Mouse (Mus musculus) 3T3-L1 (cell line): ENCODE measurements around the gene Tmem130.
A peak's percentile ranks its signal among the peaks of the same experiment; 100 is the strongest.

Experiments
- DNase-seq: peaks from one replicate; pipeline ENCODE4 v3.0.0-alpha.2; 2015; ENCODE audit warnings: low read depth, low spot score

The Tmem130 gene

DNA sequence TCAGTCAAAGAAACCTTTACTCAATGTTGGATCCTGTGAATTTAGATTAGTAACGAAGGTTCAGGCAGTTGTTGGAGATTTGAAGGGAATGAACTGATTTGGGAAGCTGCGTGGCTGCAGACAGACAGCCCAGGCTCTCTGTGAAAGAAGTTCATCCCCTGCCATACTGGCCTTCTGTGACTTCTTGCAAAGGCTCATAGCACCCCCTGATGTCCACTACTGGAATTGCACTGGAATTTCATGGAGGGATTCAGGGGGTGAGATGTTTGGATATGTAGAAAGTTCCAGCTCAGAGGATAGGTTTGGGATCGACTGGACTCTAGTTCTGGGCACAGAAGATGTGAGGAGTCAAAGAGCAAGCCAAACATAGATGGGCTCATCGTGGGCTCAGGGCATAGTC, 27.7 kb downstream of the Tmem130 start:
- peak; percentile 78 for DNase-seq

DNA sequence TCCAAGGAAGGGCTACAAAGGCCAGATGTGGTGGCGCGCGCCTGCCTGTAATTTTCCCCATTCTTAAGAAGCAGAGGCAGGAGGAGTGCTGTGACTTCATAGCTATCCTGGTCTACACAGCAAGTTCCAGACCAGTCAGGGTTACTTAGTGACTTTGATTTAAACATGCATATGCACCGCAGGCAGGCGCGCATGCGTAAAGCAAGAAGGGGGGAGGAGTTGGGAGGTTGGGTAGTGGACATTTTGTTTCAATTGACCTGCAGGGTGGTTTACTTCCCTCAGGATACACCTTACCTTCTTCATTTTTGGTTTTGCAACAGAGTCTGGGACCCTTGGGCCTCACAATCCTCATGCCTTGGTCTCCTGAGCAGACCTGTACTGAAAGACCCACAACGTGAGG, 32.4 kb downstream of the Tmem130 start:
- DNase-seq = no peak

DNA sequence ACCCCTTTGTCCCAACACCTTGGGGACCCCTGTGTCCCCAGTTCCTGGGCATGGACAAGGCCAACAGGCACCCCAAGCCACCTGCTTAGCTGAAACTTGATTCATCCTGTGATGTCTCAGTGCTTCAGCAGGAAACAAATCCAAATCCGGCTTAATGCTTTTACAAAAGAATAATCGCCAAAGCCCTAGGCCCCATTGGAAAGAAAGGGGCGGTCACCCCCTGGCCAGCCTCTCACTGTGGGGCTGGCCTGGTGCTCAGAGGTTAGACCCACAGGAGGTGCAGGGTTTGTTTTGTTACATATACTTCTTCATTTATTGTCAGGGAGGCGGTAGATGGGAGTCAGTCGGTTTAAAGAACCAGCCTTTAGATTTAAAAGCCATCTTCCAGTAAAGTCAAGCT, 33.4 kb downstream of the Tmem130 start:
- no peak for DNase-seq

DNA sequence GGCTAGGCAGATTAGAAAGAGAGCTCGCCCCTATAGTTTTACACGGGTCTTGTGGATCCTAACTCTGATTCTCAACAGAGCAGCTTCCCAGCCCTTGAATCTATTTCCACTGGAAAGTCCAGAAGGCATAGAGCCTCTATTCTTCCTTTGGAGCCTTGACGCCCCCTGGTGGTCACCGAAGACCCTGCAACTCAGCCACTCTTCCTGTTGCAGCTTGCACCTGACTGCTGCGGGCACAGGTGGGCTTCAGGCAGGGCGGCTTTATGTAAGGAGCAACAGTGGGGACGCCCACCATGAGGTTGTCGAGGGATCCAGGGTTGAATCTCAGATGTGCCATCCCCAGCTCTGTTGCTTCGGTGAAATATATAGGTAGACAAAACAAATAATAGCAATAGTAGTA, 34.5 kb downstream of the Tmem130 start:
- peak; percentile 70 for DNase-seq

DNA sequence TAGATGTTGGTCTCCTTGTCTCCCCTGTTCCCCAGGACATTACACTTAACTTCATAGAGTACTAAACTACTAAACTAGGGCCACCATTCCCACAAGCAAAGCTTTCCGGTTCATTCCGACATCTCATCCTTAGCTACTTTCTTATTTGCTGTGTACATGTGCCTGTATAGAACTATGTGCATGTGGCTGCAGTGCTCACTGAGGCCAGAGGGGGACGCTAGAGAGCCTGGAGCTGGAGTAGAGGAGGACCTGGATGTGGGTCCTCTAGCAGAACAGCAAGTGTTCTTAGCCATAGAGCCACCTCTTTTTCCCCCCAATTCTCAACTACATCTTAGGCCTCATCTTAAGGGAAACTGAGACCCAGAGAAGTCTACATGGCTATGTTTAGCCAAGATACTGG, 36.1 kb downstream of the Tmem130 start:
- DNase-seq = no peak

DNA sequence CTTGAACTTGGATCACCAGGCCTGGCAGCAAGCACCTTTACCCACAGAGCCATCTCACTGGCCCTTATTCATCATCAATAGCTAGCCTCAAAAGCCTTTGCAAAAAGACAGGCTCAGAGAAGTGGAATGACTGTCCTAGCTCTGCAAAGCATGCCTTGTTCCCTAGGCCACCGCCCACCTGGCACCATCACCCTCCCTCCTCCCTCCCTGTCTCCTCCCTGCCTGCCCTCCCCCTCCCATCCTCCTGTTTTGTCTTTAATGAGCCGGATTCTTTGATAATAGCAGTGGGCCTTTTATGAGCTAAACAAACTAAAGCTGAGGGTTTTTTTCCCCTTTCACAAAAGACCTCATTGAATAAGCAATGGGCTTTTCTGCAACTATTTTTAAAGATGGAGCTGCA, 36.7 kb downstream of the Tmem130 start:
- DNase-seq = no peak

DNA sequence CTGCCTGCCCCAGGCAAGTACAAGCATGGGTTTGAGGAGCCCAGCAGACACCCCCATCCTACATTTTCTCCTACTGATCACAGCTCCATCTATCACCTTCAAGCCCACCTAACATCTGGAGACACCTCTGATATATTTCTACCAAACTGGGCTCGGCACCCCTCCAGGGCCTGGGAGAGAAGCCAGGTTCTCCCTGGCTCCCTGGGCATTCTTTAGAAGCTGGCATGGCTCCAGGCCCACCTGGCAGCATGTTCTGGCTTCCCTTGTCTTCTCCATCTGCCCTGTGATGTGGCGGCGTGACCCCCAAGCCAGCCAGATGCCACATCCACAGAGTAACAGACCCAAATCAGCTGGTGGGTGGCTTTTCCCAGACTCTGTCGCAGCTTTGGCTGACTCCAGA, 41.3 kb downstream of the Tmem130 start:
- DNase-seq = no peak

DNA sequence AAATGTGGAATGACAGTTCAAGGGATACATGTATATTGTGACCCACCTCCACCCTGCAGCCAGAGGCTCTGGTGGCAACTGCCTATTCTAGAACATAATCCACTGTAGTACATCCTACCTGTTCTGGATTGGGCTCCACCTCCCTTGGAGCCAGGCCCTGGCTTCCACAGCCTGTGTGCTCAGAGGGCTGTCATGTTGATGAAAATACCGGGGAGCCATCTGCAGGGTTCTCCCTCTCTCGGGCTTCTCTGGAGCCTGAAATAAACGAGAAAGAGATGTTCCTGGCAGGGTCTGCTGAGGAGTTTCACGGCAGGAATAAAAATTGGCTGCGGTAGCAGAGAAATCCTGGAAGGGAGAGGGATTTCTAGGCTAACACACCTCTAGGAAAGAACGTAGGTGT, 41.8 kb downstream of the Tmem130 start:
- DNase-seq = no peak

DNA sequence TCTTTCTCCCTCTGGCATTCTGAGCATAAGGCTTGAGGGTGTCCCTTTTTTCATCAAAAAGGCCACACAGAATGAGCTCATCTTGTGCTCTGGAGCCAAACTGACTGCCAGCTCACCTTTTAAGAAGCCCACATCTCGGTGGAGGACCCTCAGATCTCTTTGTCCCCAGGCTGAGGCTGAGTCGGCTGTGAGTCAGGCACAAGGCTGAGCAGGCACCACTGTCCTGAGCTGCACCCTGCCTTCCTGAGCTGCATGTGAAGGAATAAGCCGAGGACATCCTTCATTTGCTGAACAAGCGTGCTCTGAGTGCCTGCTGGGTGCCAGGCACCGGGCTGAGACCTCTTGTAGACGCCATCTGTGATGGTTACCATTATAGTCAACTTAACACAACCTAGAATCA, 44.4 kb downstream of the Tmem130 start:
- no peak for DNase-seq

DNA sequence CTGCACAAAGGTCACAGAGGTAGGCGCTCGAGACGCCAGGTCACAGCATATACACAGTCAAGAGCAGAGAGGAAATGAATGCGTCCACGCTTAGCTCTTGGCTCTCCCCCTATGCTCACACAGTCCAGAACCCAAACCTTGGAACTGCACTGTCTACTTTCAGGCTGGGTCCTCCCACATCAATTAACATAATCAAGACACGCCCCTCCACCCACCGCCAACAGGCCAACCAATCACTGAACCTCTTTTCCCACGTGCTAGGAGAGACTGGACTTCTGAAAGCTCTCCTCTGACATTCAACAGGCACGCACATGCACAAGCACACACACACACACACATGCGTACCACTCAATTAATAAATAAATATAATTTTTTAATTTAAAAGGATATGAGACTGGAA, 48.2 kb downstream of the Tmem130 start:
- no peak for DNase-seq

DNA sequence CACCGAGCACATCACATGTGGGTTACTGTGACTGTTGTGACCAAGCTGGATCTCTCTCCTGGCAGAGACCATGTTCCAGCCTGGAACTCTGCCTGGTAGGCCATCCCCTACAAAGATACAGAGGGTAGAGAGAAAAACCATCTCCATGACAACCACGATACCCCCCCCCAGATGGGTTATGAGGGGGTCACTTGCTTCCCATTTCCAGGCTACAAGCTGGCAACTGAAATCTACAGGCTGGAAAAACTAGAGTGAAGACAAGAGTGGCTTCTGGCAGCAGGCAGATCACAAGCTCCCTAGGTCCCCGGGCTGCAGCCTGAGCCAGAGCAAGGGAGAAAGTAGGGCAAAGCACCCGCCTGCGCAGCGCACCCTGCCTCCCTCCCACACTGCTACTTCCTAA, 54.0 kb downstream of the Tmem130 start:
- DNase-seq = no peak

DNA sequence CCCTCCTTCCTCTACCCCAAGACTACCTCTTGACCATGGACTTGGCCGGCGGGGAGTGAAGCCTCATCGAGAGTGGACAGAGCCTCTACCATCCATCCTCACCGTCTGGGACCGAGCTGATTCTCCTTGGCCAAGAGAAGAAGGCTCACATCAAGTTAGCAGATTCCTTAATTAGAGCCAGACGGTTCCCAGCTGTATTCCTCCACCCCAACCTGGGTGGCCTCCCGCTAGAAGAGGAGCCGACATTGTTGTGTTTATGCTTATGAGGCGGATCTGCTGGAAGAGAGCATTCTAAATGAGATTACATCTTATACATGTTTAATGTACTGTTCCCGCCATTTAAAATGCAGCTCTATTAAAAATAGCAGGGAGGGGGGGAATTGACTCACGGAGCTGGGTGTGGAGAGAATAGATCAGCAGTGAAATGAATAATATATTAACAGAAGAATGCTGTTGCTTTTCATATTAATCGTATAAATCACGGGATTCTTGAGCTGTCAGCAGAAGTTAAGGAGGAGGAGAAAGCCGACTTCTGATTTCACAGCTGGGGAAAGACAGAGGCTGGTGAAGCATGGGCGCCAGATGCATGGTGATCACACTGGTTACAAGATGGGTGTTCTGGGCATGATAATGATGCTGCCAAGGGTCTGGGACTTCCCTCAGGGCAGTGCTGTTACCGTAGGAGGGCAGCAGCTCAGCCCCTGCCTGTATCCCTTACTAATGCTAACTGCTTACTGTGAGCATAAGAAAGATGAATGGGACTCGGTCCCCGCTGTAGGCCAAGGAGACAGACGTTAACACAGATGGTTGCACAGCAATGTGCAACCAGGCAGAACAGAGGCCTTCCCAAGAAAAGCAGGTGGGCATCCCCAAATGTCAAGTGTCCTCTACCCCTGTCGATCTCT, 57.9 kb downstream of the Tmem130 start:
- no peak for DNase-seq

DNA sequence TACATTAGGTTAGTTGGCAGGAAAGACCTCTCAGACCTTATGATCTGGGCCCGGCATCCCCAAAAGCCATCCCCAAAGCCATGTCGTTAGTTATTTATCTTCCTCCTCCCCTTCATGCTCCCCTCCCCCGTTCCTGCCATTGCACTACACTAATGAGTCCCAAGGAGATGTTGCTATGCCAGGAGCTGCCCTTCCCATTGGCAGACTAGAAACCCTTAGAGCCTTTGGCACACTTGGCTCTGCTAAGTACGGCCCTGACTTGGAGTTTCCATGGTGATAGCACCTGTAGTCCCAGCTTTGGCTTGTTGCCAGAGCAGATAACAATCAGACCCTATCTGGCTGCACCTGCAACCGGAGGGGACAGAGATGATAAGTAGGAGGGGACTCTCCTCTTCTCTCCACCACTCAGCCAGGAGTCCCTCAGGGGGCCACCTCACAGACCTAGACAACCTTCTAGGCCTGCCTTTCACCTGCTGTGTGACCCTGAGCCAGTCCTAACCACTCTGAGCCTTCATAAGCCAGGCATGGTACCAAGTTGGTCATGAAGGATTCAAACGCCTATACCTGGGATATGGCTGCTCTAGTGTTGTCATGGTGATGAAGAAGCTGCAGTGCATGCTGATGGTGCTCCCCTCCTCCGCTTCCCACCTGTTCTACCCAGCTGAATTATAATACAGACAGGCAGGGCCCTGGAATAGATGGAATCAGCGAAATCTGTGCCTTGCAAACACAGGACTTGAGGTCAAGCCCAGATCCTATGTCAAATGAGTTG, 66.1 kb downstream of the Tmem130 start:
- DNase-seq = no peak

DNA sequence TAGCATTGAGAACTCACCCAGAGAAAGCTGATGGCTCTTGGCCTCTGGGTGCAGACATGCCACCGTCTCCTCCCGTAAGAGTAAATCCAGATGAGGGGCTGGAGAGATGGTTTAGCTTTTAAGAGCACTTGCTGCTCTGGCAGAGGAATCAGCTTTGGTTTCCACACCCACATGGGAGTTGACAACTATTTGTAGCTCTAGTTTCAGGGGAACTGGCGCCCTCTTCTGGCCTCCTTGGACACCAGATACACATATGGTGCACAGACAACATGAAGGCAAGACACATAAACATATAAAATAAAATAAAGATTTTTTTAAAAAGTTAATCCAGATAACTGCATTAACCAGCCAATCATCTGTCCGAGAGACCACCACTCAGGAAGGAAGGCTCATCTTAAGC, 67.5 kb downstream of the Tmem130 start:
- DNase-seq = peak; percentile 32

DNA sequence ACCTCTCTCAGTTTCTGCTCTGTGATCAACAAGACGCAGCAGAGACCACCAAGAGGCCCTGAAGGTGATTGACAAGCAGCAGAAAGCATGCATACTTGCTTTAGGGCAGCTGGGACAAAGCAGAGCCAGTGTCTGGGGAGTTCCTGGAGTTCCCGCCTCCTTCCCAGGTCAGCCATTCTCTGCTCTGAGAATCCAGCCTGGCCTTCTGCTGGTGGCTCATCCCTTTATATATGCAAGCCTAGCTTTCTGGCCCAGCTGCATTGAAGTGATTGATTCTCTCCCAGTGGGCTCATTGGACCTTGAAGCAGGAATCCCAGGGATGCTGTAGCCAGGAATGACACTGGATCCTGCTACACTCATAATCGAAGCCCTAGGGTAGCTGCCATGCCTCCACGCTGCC, 70.2 kb downstream of the Tmem130 start:
- no peak for DNase-seq

DNA sequence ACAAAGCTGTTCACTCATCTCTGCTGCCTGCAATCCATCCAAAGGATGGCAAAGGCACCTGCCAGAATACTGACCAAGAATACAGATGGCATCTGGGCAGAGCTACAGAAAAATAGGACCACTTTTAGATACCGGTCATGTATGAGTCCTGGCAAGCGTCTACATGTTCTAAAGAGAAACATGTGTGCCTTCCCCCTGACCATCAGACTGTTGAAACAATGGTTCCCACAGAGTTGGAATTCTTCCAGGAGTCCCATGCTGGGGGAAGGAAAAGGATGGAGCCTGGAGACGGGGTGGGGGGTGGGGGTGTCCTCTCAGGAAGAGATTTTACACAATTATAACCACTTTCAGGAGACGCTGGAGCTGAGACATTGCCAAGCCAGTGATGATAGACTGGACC, 73.2 kb downstream of the Tmem130 start:
- no peak for DNase-seq
